Mouse (Mus musculus) heart, adult 9 months (tissue): ENCODE data around the gene Slc47a2.
"Not testable (repeated sequence)": the region's sequence is repeated elsewhere in the genome, so short reads cannot be mapped to it uniquely, and the experiment has no call there.

ENCODE experiments used
- DNase-seq, 2 experiments: peaks; one replicate each; pipeline ENCODE4 v3.0.0; 2022; ENCODE audit warnings: low spot score in 2 of 2

Slc47a2 gene

GRCm38 (mm10) chr11:61341233-61341632 is 1.4 kb downstream of the Slc47a2 start:
- DNase-seq, result no peak

GRCm38 (mm10) chr11:61340374-61340773 is 2.3 kb downstream of the Slc47a2 start:
- no peak for DNase-seq

GRCm38 (mm10) chr11:61337586-61337985 is 5.1 kb downstream of the Slc47a2 start:
- DNase-seq, result no peak

- DNase-seq, result no peak
These were observed 21.6 kb downstream of the Slc47a2 start for GRCm38 (mm10) chr11:61320904-61321687.

- no peak for DNase-seq
These were observed 22.6 kb downstream of the Slc47a2 start for GRCm38 (mm10) chr11:61319923-61320567.

- peak; percentile 21 to 49 for DNase-seq
These were observed 23.3 kb downstream of the Slc47a2 start for GRCm38 (mm10) chr11:61319233-61319922.

GRCm38 (mm10) chr11:61316864-61317263 is 25.8 kb downstream of the Slc47a2 start:
- no peak for DNase-seq

GRCm38 (mm10) chr11:61310321-61310720 is 32.3 kb downstream of the Slc47a2 start:
- DNase-seq, result no peak

- no peak for DNase-seq
These were observed 32.8 kb downstream of the Slc47a2 start for GRCm38 (mm10) chr11:61309831-61310230.

- no peak for DNase-seq
These were observed 34.9 kb downstream of the Slc47a2 start for GRCm38 (mm10) chr11:61307795-61308194.

- peak in 1 of 2 experiments; percentile 21 for DNase-seq
These were observed 37.3 kb downstream of the Slc47a2 start for GRCm38 (mm10) chr11:61305377-61305776.

- DNase-seq, result not testable (repeated sequence)
These were observed 38.1 kb downstream of the Slc47a2 start for GRCm38 (mm10) chr11:61304535-61304934.

GRCm38 (mm10) chr11:61300716-61301392 is 41.8 kb downstream of the Slc47a2 start:
- peak; percentile 30 to 31 for DNase-seq

GRCm38 (mm10) chr11:61300205-61300604 is 42.5 kb downstream of the Slc47a2 start:
- DNase-seq, result no peak

GRCm38 (mm10) chr11:61297901-61298300 is 44.8 kb downstream of the Slc47a2 start:
- no peak for DNase-seq

GRCm38 (mm10) chr11:61297326-61297725 is 45.3 kb downstream of the Slc47a2 start:
- DNase-seq, result no peak

GRCm38 (mm10) chr11:61296556-61296955 is 46.1 kb downstream of the Slc47a2 start:
- no peak for DNase-seq

GRCm38 (mm10) chr11:61295556-61295955 is 47.1 kb downstream of the Slc47a2 start:
- DNase-seq, result no peak

- DNase-seq, result no peak
These were observed 48.2 kb downstream of the Slc47a2 start for GRCm38 (mm10) chr11:61294431-61294830.

GRCm38 (mm10) chr11:61293251-61293650 is 49.4 kb downstream of the Slc47a2 start:
- DNase-seq, result no peak

- peak in 1 of 2 experiments; percentile 33 for DNase-seq
These were observed 58.3 kb downstream of the Slc47a2 start for GRCm38 (mm10) chr11:61284323-61284722.
